Mouse (Mus musculus) frontal cortex, postnatal 10 days (tissue): ENCODE data around the gene Cd70.

Experiments used
- DNase-seq, 2 experiments: peaks; one replicate each; pipeline ENCODE4 v3.0.0; 2022; ENCODE audit warnings: low spot score in 2 of 2, mixed read lengths in 1 of 2

Cd70 gene

DNA sequence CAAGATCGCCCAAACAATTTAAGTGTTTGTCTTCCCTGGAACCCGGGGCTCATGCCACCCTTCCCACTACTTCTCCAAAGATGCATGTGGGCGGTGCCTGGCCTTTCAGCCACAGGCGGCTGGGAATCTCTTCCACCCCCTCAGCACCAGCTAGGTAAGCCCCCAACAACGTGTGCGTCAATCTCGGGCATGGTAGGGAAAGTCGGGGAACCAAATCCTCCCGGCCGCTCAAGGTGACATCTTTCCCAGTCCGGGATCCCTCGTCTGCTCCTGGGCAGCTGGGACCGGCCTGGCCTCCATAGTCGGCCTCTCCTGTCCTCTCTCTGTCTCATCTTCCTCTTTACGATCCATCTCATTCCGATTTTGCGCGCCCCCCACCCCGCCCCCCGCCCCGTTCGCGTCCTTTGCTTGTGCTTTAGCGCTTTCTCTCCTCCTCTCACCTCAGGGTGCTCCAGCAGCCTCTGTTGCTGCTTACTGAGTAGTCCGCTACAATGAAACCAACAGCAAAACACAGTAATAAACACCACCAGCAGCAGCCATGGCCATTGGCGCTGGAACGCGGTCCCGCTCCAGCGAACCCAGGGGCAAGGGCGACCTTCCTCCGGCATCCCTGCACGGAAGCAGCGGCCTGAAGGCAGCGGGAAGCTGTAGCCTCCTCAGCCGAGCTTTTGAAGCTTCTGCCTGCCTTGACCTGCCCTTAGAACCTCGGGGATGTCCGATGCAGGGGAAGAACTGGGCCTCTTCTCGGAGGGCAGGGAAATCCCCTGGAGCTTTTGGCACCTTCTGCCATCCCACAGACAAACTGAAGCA, at the start of gene Cd70:
Gene Cd70, minus strand, starts transcription at position 784 of the 810 bp plus-strand sequence.
- no peak for DNase-seq

DNA sequence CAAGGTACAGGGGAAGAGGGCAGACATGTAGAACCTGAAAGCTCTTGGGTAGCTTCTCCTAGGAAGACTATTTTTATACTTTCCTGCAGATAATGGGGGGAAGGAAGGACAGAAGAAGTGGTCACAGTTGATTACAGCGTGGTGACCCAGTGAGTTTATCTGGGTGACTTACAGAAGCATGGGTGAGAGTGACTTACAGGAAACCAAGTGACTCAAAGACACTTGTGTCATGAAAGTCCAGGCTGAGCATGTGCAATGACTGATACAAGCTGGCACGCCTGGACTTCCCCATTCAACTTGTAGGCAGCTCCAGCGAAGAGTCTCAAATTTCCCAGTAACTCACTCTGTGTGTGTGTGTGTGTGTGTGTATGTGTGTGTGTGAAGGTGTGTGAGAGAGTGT, 48.7 kb upstream of the Cd70 start:
- DNase-seq: no peak

DNA sequence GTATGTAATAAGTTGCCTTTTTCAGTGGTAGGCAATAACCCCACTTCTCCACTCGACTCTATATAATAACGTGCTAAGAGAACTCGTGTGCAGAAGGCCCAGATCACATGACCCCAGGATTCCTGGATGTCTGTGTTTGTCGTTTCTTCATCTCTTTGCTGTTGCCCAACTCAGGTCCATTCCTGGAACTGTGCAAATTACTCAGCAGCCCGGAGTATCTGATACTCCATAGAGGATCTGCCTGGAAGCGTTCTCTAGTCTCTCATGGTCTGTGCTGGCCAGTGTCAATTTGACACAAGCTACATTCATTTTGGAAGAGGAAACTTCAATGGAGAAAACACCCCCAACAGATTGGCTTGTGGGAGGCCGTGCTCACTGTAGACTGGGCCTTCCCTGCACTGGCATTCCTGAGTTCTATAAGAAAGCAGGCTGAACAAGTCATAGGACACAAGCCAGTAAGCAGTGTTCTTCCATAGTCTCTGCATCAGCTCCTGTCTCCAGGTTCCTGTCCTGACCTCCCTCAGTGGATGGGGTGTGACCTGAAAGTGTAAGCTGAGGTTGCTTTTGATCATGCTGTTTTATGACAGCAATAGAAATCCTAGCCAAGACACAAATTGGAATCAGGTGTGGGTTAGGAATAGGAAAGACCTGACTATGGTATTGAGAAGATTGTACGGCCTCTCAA, 45.9 kb upstream of the Cd70 start:
- no peak for DNase-seq

DNA sequence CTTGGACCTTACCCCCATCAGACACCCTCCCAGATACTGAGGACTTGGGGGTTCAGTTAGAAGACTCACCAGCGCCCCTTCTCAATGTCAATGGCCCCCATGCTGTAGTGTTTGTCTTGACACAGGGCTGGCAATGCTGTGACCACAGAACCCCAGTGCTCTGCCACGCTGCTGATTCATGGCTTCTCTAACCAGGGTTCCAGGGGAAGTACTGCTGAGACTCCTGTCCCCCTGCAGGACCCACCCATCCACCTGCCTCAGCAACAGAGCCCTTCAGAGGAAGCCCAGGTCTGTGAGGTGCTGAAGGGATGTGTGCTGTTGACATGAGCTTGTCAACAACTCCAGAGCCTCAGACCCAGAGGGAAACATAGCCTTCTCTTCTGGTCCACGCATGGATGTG, 45.2 kb upstream of the Cd70 start:
- no peak for DNase-seq

DNA sequence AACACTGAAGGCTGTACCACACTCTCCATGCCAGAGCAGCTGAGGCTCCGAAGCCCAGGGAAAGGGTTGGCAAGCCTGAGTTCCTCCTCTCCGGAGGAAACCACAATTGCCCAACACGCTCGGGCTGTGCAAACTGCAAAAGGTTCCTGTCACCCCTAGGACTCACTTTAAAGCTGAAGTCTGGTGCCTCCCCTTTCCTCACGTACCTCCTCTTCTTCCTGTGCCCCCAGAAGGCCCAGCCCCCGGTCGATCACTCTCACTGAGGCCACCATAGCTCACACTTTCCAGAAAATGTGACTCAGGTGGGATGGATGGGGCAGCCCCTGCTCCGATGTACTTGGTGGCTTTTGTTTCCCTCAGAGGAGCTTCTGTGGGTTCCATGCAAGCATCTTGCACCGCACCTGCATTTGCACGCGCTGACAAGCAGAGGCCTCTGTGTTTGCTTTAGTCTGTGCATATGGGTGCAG, 44.5 kb upstream of the Cd70 start, which contains the start of gene Tnfsf14:
Gene Tnfsf14, minus strand, starts transcription at position 137 of the 467 bp plus-strand sequence.
- DNase-seq: no peak

DNA sequence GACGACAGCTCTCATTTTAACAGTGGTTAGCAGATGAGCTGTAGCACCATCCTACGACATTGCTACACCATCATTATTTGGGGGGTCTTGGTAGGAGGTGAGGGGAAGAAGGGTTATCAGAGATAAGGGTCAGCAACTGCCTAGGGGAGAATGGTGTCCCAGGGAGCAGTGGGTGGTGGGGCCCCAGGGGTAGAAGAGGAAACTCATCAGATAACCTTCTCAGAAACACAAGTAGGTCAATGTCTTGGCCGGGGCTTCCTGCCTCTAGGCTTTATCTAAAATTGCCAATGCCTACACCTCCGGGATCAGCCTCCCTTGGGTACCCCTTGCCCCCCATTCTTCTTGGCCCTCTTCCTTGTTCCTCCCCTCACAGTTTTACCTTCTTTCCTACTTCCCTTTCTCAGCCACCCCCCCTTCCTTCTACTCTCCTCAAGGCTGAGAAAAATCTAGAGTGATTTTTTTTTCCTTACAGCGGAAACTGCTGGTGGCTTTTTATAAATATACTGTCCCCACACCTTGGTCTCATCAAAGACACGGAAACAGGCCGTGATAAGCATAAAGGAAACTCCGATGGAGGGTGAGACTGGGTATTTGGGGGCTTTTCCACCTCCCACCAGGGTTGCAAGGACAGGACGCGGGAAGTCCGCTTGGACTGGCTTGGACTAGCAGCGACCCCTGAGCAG, 39.1 kb upstream of the Cd70 start:
- DNase-seq: no peak

DNA sequence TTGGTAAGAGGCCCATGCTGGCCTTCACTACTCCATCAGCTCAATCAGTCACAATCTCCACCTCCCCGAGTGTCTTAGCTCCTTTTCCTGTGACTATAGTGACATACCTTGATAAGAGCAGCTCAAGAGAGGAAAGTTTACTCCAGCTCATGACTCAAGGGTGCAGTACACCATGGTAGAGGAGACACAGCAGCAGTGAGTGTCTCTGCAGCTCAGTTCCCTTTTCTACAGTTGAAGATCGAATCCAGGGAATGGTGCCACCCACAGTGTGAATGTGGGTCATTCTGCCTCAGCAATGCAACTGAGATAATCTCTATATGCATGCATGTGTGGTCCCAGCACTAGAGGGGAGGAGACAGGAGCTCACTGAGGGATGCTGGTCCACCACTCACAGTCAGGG, 36.1 kb upstream of the Cd70 start:
- DNase-seq: no peak

DNA sequence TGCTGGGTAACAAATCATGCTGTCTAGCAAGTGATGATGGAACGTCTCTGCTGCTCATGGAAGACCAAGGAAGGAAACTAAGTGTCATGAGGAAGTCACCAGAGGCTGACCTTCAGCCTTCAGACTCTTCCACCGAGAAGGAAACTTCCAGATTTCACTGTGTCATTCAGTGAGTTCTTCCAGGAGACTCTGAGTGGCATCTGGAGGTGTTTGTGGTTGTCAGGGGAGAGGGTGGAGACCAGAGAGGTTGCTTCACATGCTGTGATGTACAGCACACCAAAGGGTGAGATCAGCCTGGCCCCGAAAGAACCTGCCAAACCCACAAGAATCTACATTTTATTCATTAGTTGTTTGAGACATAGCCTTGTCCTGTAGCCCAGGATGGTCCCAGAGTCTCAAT, 33.3 kb upstream of the Cd70 start:
- DNase-seq: no peak

DNA sequence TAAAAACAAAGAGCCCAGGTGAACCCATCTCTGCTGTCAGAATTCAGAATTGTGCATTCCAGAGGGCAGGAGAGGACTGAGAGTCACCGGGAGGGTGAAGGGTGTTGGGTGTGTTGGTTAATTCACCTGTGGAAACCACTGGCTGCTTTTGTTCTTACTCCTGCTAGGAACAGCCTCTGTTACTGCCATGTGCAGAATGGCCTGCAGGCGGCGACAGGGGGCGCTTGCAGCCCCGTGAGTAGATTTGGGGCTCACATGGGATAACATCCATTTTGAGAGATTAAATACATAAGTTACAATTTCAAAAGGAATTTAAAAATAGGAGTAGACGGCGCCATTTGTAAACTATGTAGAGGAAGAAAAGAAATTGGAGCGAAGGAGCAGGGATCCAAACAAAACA, 30.8 kb upstream of the Cd70 start:
- no peak for DNase-seq

DNA sequence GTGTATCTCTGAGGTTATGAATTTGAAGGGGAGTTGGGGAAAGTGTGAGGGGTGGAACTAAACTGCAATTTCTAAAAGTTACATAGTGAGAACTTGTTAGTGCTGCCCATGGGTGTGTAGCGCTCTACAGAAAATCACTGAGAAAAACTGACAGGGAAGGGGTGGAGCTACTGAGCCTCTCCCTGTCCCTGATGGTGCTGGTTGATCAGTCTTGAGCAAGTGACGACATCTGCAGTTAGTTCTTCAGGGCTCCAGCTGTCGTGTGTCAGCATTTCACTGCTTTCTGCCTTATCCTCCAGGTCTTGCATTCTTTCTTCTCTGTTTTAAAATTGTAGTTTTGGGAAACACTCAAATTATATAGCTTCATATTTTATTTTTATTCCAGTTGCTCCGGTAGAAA, 23.8 kb upstream of the Cd70 start:
- no peak for DNase-seq

DNA sequence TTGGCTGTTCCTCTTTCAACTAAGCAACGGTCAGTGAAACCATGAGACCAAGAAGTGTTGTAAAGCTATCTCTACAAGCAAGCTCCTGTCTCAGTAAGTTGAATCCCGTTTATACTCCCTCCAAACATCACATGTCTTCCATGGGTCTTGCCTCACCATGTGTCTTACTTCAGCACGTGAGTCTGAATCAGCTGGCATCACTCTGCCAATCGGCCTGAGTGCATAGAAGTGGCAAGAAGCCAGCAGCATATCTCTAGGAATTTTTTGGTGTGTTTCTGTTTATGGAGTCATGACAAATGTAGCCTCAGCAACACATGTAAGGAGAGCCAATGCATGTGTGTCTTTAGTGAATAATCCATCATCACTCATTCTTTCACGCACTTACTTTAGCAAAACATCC, 22.8 kb upstream of the Cd70 start:
- no peak for DNase-seq

DNA sequence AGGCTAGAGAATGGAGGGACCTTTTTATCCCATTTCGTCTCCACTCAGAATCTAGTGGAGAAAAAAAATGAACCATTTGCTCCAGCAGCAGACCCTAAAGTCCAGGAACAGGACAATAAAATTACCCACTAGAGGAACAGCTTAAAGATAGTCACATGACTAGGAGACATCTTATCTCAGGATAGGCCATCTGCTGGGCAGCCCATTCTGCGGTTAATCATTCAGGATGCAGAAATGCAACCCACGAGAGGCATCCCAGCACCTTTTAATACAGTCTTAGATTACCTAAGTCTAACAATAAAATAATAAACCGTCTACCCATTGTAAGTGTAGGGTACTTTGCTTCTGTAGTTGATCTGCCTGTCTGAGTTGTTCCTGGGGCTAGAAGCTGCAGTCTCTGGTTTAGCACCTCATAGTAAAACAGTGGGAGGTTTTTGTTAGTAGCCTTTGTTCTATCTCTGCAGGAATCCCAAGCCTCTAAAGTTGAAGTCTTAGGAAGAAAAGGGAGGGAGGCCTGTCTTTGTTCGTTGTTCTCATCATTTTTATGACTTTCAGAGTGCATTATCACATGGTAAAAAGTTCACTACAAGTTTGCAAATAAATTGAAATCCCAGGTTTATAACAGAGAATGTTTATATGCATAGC, 21.2 kb upstream of the Cd70 start:
- no peak for DNase-seq

DNA sequence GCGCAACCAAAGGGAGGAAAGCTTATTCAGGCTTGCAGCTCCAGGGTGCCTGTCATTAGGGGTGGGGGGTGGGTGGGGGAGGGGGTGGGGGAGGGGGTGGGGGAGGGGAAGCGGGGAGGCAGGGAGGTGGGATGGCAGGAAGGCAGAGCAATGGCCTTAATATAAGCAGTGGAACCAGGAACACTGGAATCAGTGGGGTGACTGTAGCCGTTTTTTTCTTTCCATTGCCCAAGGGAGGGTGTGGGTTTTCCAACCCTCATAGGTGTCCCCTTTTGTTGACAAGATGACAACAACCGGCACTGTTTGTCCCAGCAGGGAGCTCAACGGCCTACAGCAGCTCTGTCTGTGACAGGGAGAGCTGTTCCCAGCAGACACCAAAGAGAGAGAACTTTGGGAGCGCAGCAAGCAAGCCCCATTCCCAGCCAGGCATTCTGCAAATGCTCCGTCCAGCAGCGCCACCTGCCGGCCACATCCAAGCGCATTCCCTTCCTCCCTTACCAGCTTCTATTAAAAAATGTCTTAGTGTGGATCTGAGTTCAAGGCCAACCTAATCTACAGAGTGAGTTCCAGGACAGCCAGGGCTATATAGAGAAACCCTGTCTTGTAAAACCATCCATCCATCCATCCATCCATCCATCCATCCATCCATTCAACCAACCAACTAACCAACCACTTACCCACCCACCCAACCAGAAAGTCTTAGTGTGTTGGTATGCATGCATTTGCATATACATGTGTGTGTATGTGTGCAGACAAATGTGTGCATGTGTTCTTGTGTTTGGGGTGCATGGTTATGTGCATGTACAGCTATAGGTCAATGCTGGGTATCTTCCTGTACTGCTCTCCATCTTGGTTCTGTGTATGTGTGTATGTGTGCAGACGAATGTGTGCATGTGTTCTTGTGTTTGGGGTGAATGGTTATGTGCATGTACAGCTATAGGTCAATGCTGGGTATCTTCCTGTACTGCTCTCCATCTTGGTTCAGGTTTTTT, 17.5 kb upstream of the Cd70 start:
- peak; percentile 59 to 81 for DNase-seq

DNA sequence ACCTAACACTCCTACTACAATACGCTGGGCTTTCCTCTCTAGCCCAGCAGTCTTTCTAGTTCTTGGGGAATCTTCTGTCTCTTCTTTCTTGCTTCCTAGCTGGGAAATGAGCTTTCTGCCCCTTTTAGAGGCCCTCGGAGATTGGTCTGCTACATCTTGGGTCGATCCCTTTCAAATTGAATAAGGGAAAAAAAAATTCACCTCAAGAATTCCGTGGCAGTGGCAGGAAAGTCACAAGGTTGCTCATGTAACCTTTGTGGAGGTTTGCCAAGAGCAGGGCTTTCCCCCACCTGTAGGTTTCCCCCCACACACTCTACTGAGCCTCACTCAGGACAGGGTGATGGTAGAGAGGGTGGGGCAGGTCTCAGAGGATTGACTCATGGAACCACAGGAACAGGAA, 4.2 kb upstream of the Cd70 start:
- DNase-seq: no peak

DNA sequence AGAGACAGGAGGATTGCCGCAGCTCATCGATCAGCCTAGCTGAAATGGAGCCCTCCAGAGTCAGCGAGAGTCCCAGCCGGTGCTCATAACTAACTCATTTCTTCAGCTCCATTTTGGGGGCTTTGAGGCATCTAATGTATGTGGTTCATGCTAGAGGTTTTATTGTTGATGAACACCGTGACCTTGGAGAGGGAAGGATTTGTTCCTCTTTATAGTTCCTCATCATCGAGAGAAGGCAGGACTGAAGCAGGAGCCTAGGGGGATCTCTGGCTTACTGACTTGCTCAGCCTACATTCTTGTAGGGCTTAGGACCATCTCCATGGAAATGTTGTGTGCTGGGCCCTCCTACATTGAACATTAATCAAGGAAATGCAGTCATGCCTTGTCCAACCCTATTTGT, 3.4 kb upstream of the Cd70 start:
- no peak for DNase-seq

DNA sequence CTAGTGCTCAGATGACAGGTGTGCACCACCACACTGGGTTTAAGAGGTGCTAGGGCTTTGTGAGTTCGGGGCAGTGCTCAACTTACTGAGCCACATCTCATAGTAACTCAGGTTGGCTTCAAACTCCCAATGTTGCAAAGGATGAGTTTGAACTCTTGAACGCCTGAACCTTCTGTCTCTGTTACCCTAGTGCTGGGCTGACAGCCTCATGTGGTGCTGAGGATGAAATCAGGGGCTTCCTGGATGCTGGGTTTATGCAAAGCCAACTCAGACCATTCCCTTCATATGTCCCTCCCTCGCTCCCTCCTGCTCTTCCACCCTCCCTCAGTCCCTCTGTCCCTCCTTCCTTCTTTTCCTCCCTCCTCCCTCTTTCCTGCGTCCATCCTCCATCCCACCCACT, 1.2 kb downstream of the Cd70 start:
- DNase-seq: no peak

DNA sequence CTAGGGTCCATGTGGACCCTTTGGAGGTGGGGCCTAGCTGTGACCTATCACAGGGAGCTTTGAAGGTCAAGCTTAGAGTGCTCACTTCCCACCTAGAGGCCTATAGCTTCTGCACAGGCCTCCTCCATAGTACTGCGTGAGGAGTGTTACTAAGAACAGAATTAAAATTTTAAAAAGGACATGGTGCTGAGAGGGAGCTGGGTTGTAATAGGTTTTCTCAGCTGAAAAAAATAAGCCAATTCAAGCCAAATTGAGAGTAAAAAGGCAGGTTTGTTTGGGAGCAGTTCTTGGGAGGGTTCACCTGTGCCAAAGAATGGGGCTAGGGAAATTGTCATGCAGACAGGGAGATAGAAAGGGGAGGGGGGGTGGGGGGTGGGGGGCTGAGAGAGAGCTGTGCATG, 4.5 kb downstream of the Cd70 start:
- no peak for DNase-seq

DNA sequence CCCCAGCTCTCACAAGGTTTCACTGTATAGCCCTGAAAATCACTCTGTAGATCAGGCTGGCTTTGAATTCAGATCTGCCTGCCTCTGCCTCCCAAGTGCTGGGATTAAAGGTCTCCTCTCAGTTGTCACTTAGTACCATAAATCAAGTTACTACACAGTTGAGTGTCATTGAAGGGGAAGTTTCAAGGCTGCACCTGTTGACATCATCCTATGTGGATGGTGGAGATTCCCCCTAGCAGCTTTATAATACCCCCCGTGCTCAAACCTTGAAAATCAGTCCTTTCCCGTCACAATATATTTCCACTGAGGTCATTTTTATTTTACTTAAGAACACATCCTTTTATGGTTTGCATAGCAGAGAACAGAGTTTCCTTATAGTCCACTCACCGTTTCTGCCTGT, 5.9 kb downstream of the Cd70 start:
- DNase-seq: no peak

DNA sequence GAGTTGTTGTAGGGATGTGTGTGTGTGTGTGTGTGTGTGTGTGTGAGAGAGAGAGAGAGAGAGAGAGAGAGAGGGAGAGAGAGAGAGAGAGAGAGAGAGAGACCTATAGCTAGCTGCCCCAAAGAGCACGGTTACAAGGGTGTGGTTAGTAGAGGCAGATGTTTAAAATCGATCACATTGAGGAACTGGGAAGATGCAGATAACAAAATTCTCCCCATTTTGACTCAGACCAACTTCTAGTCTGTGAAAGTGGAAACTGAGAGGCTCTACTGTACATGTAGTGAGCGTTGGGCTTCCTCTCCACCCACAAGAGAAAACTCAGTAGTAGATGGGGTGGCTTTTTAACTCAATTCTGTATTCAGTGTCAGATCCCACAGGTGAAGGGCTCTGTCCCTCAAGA, 9.9 kb downstream of the Cd70 start:
- no peak for DNase-seq

DNA sequence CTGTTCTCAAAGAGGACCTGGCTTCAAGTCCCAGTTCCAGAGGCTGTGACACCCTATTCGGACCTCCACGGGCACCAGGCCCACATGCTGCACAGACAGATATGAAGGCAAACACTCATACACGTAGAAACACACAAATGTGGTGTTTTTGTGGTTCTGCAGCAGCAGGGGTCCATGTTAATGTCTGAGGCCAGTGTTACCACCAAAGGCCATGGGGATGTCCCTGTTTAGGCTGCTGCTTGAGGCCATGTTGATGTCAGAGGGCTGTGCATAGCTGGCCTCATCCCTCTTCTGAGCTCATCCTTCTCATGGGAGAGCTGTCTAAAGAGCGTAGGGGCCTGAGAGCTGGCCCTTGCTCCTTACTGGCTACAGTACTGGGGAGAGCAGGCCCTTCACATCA, 10.9 kb downstream of the Cd70 start:
- no peak for DNase-seq

DNA sequence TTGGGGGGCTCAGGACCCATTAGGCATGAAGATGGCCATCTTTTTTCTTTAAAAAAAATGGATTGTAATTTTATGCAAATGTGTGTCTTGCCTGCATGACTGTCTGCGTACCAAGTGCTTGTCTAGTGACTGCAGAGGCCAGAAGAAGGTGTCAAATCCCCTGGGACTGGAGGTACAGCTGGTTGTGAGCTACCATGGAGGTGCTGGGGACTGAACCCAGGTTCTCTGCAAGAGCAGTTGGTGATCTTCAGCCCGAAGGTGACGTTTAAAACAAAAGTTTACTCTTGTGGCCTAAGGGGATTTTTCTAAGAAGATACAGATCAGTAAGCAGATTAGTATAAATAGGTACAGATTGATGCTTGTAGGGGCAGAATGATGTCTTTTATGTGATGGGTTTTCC, 13.9 kb downstream of the Cd70 start:
- no peak for DNase-seq
